Mouse (Mus musculus) 416B (cell line): Measurements from ENCODE around the gene Mphosph9.

ENCODE experiments used
- DNase-seq: peaks from one replicate; pipeline ENCODE4 v3.0.0; 2011; ENCODE audit warnings: low read depth

The Mphosph9 gene

DNA sequence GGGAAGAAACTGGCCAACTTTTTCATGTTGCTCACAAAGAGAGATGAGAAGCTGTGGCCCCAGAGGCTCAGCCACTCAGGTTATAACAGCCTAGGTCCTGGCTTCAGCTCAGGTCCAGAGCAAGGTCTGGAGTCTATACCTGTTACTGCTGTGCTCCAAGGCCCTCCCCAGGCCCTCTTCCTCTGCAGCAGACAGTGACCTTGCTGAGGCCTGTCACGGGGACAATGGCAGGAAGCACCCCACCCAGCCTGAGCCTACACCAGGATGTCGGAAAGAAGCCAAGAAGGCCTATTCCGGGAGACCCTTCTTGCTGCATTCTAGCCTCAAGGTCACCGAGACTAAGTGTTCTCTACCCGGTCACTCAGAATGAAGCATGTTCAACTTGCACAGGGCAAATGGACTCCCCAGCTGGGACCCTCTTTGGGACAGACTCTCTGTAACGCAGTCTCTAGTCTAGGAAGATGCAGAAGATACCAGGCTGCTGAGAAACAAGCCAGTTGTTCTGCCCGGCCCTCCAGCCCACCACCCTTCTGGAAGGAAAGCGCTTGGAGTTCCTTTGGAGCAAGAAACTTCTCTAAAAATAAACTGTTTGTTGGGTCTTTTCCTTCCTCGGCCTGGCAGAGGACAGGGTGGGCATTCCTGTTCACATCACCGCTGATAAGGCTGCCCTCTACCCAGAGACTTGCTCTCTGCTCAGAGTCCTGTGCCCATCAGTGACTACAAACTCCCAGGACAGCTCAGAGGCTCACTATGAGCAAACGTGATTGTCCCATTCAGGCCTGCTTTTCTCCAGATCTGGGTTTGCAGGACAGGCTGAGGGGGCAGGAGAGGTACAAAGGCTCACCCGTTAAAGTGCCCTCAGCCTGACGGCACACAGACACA lies 113.9 kb downstream of the Mphosph9 start:
- DNase-seq = no peak

- DNase-seq = no peak
These were observed 116.1 kb downstream of the Mphosph9 start for GRCm38 (mm10) chr5:124211669-124212068.

- no peak for DNase-seq
These were observed 116.5 kb downstream of the Mphosph9 start for GRCm38 (mm10) chr5:124211234-124211633.

- no peak for DNase-seq
These were observed 117.3 kb downstream of the Mphosph9 start for GRCm38 (mm10) chr5:124210281-124211016.

DNA sequence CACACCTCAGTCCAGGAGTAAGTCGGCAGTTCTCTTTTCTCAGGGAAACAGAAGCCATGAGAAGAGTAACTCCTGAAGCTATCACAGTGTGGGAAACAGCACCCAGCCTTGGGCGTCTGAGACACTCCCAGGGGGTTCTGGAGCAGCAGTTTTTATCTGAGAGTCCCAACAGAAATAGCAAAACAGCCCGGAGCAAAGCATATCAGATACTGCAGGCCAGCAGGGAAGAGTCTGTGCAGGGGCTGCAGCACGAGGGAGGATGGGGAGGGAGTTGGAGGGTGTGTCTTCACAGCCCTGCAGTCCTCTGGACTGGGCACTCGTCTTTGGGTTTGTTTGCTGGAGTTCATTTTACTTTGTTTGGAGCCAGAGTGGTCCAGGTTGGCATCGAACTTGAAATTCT lies 117.9 kb downstream of the Mphosph9 start:
- DNase-seq = no peak

GRCm38 (mm10) chr5:124208030-124208429 lies 119.7 kb downstream of the Mphosph9 start:
- DNase-seq = no peak

DNA sequence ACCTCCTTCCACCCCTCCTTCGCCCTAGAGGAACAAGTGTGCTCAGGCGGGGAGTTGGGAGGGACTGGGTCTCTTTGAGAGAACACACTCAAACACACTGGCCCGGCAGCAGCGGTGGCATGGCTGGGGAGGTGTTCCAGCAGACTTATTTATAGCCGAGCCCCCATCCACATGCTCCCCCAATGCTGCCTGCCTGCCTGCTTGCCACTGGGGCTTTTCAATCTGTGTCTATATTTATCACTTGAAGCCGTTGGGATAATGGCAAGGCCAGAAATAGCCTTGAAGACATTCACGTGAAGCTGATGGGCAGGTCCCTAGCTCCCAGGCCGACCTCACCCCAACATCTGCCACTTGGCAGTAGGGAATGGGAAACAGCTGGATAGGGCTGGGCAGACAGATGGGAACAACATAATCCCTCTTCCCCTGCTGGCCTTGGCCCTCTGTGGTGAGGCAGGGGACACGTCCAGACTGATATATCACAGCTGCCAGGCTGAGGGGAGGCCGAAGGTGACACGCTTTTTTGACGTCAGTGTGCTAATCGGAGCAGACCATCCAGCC lies 121.2 kb downstream of the Mphosph9 start:
- DNase-seq = no peak

DNA sequence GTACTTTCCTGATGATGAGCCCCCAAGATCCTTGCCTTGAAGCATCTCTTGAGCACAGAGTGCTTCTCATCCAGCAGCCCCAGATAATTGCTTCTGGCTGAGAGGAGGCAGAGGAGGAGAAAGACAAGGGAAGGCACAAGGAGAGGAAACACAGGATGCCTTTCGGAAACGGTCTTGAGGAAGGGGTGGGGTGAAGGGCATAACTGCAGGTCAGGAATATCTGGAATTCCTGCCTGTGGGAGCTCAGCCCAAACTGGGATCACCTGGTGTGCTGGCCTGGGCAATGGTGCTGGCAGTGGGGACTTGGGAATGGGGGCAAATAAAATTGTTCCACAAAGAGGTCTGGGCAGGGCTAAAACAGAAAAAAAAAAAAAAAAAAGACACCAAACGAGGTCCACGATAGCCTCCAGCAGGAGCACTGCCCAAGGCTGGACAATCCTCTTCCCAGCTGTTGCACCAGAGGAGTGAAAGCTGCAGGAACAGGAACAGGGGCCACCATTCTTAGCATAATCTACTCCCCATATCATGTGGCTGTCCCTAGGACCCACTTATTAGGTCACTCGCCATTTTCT lies 121.9 kb downstream of the Mphosph9 start:
- DNase-seq = no peak

- DNase-seq = no peak
These were observed 122.6 kb downstream of the Mphosph9 start for GRCm38 (mm10) chr5:124205211-124205610.

DNA sequence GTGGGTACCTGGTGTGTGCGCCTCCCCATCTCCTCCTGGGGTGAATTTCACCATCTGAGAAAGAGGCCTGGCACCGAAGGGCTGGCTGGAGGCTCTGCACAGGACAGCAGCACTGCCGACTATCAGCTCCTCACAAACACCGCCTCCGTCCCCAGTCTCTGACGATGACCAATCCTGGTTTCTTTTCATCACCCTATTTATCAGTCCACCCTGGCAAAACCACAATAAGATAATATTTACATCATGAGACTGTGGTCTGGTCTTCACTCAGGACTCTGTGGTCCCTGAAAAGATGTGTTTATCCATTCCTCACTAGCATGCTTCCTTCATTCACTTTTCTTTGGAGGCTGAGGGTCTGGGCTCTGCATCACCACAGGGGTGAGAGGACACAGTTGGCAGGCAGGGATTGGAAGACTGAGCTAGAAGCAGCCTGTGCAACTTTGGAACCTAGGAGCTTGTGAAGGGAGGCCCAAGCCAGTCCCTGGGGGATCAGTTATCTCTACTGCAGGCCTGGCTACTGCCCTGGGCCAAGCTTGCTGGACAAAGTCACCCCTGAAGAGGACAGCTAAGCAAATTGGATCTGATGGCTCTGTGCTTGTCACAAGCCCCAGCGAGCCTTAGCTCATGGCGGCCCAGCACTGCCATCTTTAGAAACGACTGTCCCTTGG lies 123.5 kb downstream of the Mphosph9 start:
- DNase-seq = peak; percentile 20

- no peak for DNase-seq
These were observed 124.5 kb downstream of the Mphosph9 start for GRCm38 (mm10) chr5:124203251-124203650.

GRCm38 (mm10) chr5:124202071-124202470 lies 125.7 kb downstream of the Mphosph9 start:
- no peak for DNase-seq

GRCm38 (mm10) chr5:124201564-124201963 lies 126.2 kb downstream of the Mphosph9 start:
- no peak for DNase-seq
